ENCODE assay signal across 13 mouse cellular contexts in genomic region chr19:10976318-10976717, GRCm38 (mm10). TPM values are rescaled to one million over a fixed set of nuclear protein-coding genes. Genes with fewer than 3 reads are reported as not detected.
DNase-seq lines count a peak whose midpoint lies in the region; ATAC-seq and TF ChIP-seq lines count a peak whose summit lies in the region.
"Had no signal": no experiment of that assay in that cellular context is flagged by ENCODE, and none has a peak within 500 bp of the region (broad histone marks: within the 10 kb centered on the region; RNA-seq: fewer than 3 reads in every experiment).

No protein-coding gene starts in this region.

- intact Hi-C loops in heart, adult 2 months (cut with DNase I) = loop anchor here (5.0 kb wide), 2 partner anchors 264 to 309 kb away; no protein-coding TSS in a partner anchor

- TF ChIP-seq CTCF in heart, adult 2 months (IDR thresholded peaks at IDR 0.05) = peak; percentile 79
- TF ChIP-seq CTCF in thymus, adult 2 months (IDR thresholded peaks at IDR 0.05; ENCODE audit: borderline replicate concordance, control insufficient read depth, extremely low read depth, insufficient read depth, low read length, poor library complexity) = no peak
- TF ChIP-seq CTCF in brain, embryonic 14.5 days (IDR thresholded peaks at IDR 0.05; ENCODE audit: borderline replicate concordance, extremely low read depth, insufficient read depth, insufficient read length) = peak; percentile 33; the same call in 1 of the 2 replicates
- peak; percentile 74 for TF ChIP-seq CTCF in stomach, postnatal 0 days (IDR thresholded peaks at IDR 0.05; ENCODE audit: low read depth)

- H3K36me3 ChIP-seq in heart, adult 2 months (ENCODE audit: control insufficient read depth, insufficient read depth, low read length) = no peaks in the 10 kb centered on the region
- H3K36me3 ChIP-seq in heart, embryonic 12.5 days = no peaks in the 10 kb centered on the region
- no peaks in the 10 kb centered on the region for H3K36me3 ChIP-seq in thymus, adult 2 months (ENCODE audit: control insufficient read depth, insufficient read depth, low read length)
- H3K36me3 ChIP-seq in stomach, postnatal 0 days (ENCODE audit: control insufficient read depth, insufficient read depth, low read length) = no peaks in the 10 kb centered on the region
- no peaks in the 10 kb centered on the region for H3K36me3 ChIP-seq in forebrain, embryonic 14.5 days (ENCODE audit: control insufficient read depth, insufficient read depth, low read length)
- H3K36me3 ChIP-seq: midbrain, embryonic 12.5 days had no signal

- no peak overlapping the region for H3K27ac ChIP-seq in heart, adult 2 months
- no peak overlapping the region for H3K27ac ChIP-seq in heart, embryonic 12.5 days (ENCODE audit: poor library complexity, severe bottlenecking)
- H3K27ac ChIP-seq in thymus, adult 2 months (ENCODE audit: control insufficient read depth, insufficient read depth, low read length) = no peak overlapping the region
- H3K27ac ChIP-seq in stomach, postnatal 0 days (replicated peaks) = no peak overlapping the region
- H3K27ac ChIP-seq in forebrain, embryonic 14.5 days (ENCODE audit: low read depth, low read length) = no peak overlapping the region
- H3K27ac ChIP-seq: midbrain, embryonic 12.5 days had no signal

- H3K4me2 ChIP-seq in heart, embryonic 12.5 days = no peak overlapping the region
- H3K4me2 ChIP-seq in stomach, postnatal 0 days (replicated peaks; ENCODE audit: low read depth) = no peak overlapping the region
- H3K4me2 ChIP-seq in forebrain, embryonic 14.5 days (ENCODE audit: low read length) = no peak overlapping the region
- H3K4me2 ChIP-seq: midbrain, embryonic 12.5 days had no signal

- H3K4me3 ChIP-seq in heart, adult 2 months = no peak overlapping the region
- no peak overlapping the region for H3K4me3 ChIP-seq in heart, embryonic 12.5 days
- no peak overlapping the region for H3K4me3 ChIP-seq in thymus, adult 2 months (ENCODE audit: control insufficient read depth, insufficient read depth, low read length)
- no peak overlapping the region for H3K4me3 ChIP-seq in stomach, postnatal 0 days (ENCODE audit: low read depth, low read length)
- H3K4me3 ChIP-seq in forebrain, embryonic 14.5 days (ENCODE audit: low read depth, low read length) = no peak overlapping the region
- H3K4me3 ChIP-seq: midbrain, embryonic 12.5 days had no signal

- TF ChIP-seq EP300 in heart, adult 2 months (IDR thresholded peaks at IDR 0.05; ENCODE audit: insufficient read depth, low read depth, low read length) = no peak
- no peak for TF ChIP-seq EP300 in stomach, postnatal 0 days (optimal IDR thresholded peaks at IDR 0.05)

- DNase-seq in heart, adult 2 months = peak in 1 of 2 experiments; percentile 22
- peak; percentile 22 for DNase-seq in thymus, postnatal 14 days
- DNase-seq in thymus, adult 2 months = no peak
- peak; percentile 2 for DNase-seq in brain, embryonic 14.5 days (ENCODE audit: low read depth)
- DNase-seq in stomach, postnatal 0 days (ENCODE audit: low spot score) = peak; percentile 70
- no peak for DNase-seq in forebrain, embryonic 14.5 days (ENCODE audit: low spot score)
- no peak for DNase-seq in layer of hippocampus, adult 9-10 months (ENCODE audit: low spot score)
- DNase-seq: right cerebral cortex, postnatal 14 days had no signal

- no peak for TF ChIP-seq POLR2A in heart, adult 2 months (IDR thresholded peaks at IDR 0.05; ENCODE audit: insufficient read depth, low read depth, low read length)
- TF ChIP-seq POLR2A in thymus, adult 2 months (IDR thresholded peaks at IDR 0.05; ENCODE audit: control insufficient read depth, extremely low read depth, insufficient read depth, low read length, poor library complexity) = no peak
- TF ChIP-seq POLR2A in brain, embryonic 14.5 days (IDR thresholded peaks at IDR 0.05; ENCODE audit: borderline replicate concordance, extremely low read depth, insufficient read depth, insufficient read length, poor library complexity, severe bottlenecking) = no peak

- ATAC-seq in heart, embryonic 12.5 days (ENCODE audit: insufficient number of reproducible peaks, low FRiP score) = no peak
- ATAC-seq in stomach, postnatal 0 days (ENCODE audit: low FRiP score, low TSS enrichment) = peak; percentile 63
- no peak for ATAC-seq in forebrain, embryonic 14.5 days

- no peaks in the 10 kb centered on the region for H3K27me3 ChIP-seq in heart, adult 2 months (ENCODE audit: control insufficient read depth, insufficient read depth, low read length)
- H3K27me3 ChIP-seq in heart, embryonic 12.5 days (replicated peaks) = no peaks in the 10 kb centered on the region; the same call in 1 of the 2 replicates
- H3K27me3 ChIP-seq in thymus, adult 2 months (ENCODE audit: control insufficient read depth, insufficient read depth, low read length) = no peaks in the 10 kb centered on the region
- no peaks in the 10 kb centered on the region for H3K27me3 ChIP-seq in stomach, postnatal 0 days (ENCODE audit: control insufficient read depth, insufficient read depth, low read length)
- no peaks in the 10 kb centered on the region for H3K27me3 ChIP-seq in forebrain, embryonic 14.5 days (replicated peaks; ENCODE audit: control insufficient read depth, insufficient read depth, low read length)
- H3K27me3 ChIP-seq: midbrain, embryonic 12.5 days had no signal

- peaks cover 1% of the 10 kb centered on the region; the same call in 1 of the 2 replicates for H3K4me1 ChIP-seq in heart, adult 2 months (ENCODE audit: control insufficient read depth, insufficient read depth, low read length)
- H3K4me1 ChIP-seq in heart, embryonic 12.5 days (replicated peaks) = peaks cover 19% of the 10 kb centered on the region
- peaks cover 9% of the 10 kb centered on the region for H3K4me1 ChIP-seq in thymus, adult 2 months (replicated peaks; ENCODE audit: control insufficient read depth, insufficient read depth, low read length)
- H3K4me1 ChIP-seq in stomach, postnatal 0 days (replicated peaks; ENCODE audit: control insufficient read depth, insufficient read depth) = 0 out of 2 replicates have a peak, but pooled peaks cover 4% of the 10 kb centered on the region
- H3K4me1 ChIP-seq in forebrain, embryonic 14.5 days (ENCODE audit: control insufficient read depth, insufficient read depth, low read length) = no peaks in the 10 kb centered on the region

- no peaks in the 10 kb centered on the region for H3K79me2 ChIP-seq in heart, adult 2 months (replicated peaks; ENCODE audit: control insufficient read depth, insufficient read depth, low read length)

- no peak overlapping the region for H3K9ac ChIP-seq in heart, adult 2 months (ENCODE audit: low read depth, low read length)
- H3K9ac ChIP-seq in heart, embryonic 12.5 days = no peak overlapping the region
- H3K9ac ChIP-seq in stomach, postnatal 0 days (ENCODE audit: low read length) = no peak overlapping the region
- no peak overlapping the region for H3K9ac ChIP-seq in forebrain, embryonic 14.5 days (ENCODE audit: low read length)
- H3K9ac ChIP-seq: midbrain, embryonic 12.5 days had no signal

- H3K9me3 ChIP-seq in heart, embryonic 12.5 days (replicated peaks) = peaks cover 4% of the 10 kb centered on the region; the same call in 1 of the 2 replicates
- 0 out of 2 replicates have a peak, but pooled peaks cover 2% of the 10 kb centered on the region for H3K9me3 ChIP-seq in stomach, postnatal 0 days (ENCODE audit: control insufficient read depth, low read length)
- H3K9me3 ChIP-seq in forebrain, embryonic 14.5 days (replicated peaks; ENCODE audit: control insufficient read depth, low read length) = no peaks in the 10 kb centered on the region

- WGBS in heart, adult 2 months = 43% methylated on average over 4 of the region's 4 CpGs
- 46% methylated on average over 4 of the region's 4 CpGs for WGBS in heart, embryonic 12.5 days
- WGBS in thymus, adult 2 months = 58% methylated on average over 4 of the region's 4 CpGs
- 30% methylated on average over 4 of the region's 4 CpGs for WGBS in stomach, postnatal 0 days
- 58% methylated on average over 4 of the region's 4 CpGs for WGBS in forebrain, embryonic 14.5 days

RNA-seq across cellular contexts. Expression of gene Ms4a10, which starts 1.8 kb away (rescaled TPM):
- not detected for total RNA-seq in heart, adult 2 months (2021)
- polyA plus RNA-seq in heart, adult 2 months (2012; rRNA removed) = not detected in 2 replicates
- not detected in 2 replicates for polyA plus RNA-seq in heart, embryonic 12.5 days (2016; fragmentation: Nextera tagmentation; extraction: Ambion mirVana)
- polyA plus RNA-seq in thymus, adult 2 months (2012; rRNA removed) = 1.8 and 2.8 TPM in 2 replicates
- not detected in 2 replicates for polyA plus RNA-seq in brain, embryonic 14.5 days (2012; rRNA removed)
- polyA plus RNA-seq in stomach, postnatal 0 days (2015; fragmentation: Nextera tagmentation; extraction: Ambion mirVana) = 0.13 TPM in 1 of 2 replicates, not detected in the other
- polyA plus RNA-seq in forebrain, embryonic 14.5 days (2014; fragmentation: Nextera tagmentation; extraction: Ambion mirVana) = not detected in 2 replicates
- total RNA-seq: layer of hippocampus, postnatal 25 days had no signal
- polyA plus RNA-seq: midbrain, embryonic 12.5 days had no signal

RNA-seq across cellular contexts. Expression of gene Ms4a15, which starts 16.7 kb away (rescaled TPM):
- total RNA-seq in heart, adult 2 months (2021) = not detected
- polyA plus RNA-seq in heart, adult 2 months (2012; rRNA removed) = not detected in 2 replicates
- not detected in 2 replicates for polyA plus RNA-seq in heart, embryonic 12.5 days (2016; fragmentation: Nextera tagmentation; extraction: Ambion mirVana)
- not detected in 2 replicates for polyA plus RNA-seq in thymus, adult 2 months (2012; rRNA removed)
- polyA plus RNA-seq in brain, embryonic 14.5 days (2012; rRNA removed) = not detected in 2 replicates
- 0.10 TPM in 1 of 2 replicates, not detected in the other for polyA plus RNA-seq in stomach, postnatal 0 days (2015; fragmentation: Nextera tagmentation; extraction: Ambion mirVana)
- 0.25 TPM in 1 of 2 replicates, not detected in the other for polyA plus RNA-seq in forebrain, embryonic 14.5 days (2014; fragmentation: Nextera tagmentation; extraction: Ambion mirVana)
- total RNA-seq: adrenal gland, postnatal 36 days; layer of hippocampus, postnatal 25 days had no signal
- polyA plus RNA-seq: hindbrain, embryonic 11.5 days; midbrain, embryonic 12.5 days had no signal

RNA-seq across cellular contexts. Expression of gene Ccdc86, which starts 27.3 kb away (rescaled TPM):
- 1 to 10 TPM; 6.9 to 7.1 TPM for total RNA-seq in heart, adult 2 months (2021)
- polyA plus RNA-seq in heart, adult 2 months (2012; rRNA removed) = 3.0 and 3.1 TPM in 2 replicates
- polyA plus RNA-seq in heart, embryonic 12.5 days (2016; fragmentation: Nextera tagmentation; extraction: Ambion mirVana) = 20.1 and 21.6 TPM in 2 replicates
- polyA plus RNA-seq in thymus, adult 2 months (2012; rRNA removed) = 5.8 and 8.8 TPM in 2 replicates
- polyA plus RNA-seq in brain, embryonic 14.5 days (2012; rRNA removed) = 6.2 and 6.3 TPM in 2 replicates
- 13.9 and 15.4 TPM in 2 replicates for polyA plus RNA-seq in stomach, postnatal 0 days (2015; fragmentation: Nextera tagmentation; extraction: Ambion mirVana)
- polyA plus RNA-seq in forebrain, embryonic 14.5 days (2014; fragmentation: Nextera tagmentation; extraction: Ambion mirVana) = 12.1 and 15.0 TPM in 2 replicates

RNA-seq across cellular contexts. Expression of gene Ptgdr2, which starts 39.4 kb away (rescaled TPM):
- total RNA-seq in heart, adult 2 months (2021) = not detected
- 0.09 and 0.10 TPM in 2 replicates for polyA plus RNA-seq in heart, adult 2 months (2012; rRNA removed)
- polyA plus RNA-seq in heart, embryonic 12.5 days (2016; fragmentation: Nextera tagmentation; extraction: Ambion mirVana) = 0.09 TPM in 1 of 2 replicates, not detected in the other
- 0.73 and 1.0 TPM in 2 replicates for polyA plus RNA-seq in thymus, adult 2 months (2012; rRNA removed)
- polyA plus RNA-seq in brain, embryonic 14.5 days (2012; rRNA removed) = 0.30 and 0.44 TPM in 2 replicates
- 0.06 and 0.07 TPM in 2 replicates for polyA plus RNA-seq in stomach, postnatal 0 days (2015; fragmentation: Nextera tagmentation; extraction: Ambion mirVana)
- 0.16 and 0.18 TPM in 2 replicates for polyA plus RNA-seq in forebrain, embryonic 14.5 days (2014; fragmentation: Nextera tagmentation; extraction: Ambion mirVana)
- total RNA-seq: adrenal gland, postnatal 36 days had no signal
- polyA plus RNA-seq: hindbrain, embryonic 11.5 days had no signal

RNA-seq across cellular contexts. Expression of gene Ms4a18, which starts 41.5 kb away (rescaled TPM):
- total RNA-seq in heart, adult 2 months (2021) = not detected
- not detected in 2 replicates for polyA plus RNA-seq in heart, adult 2 months (2012; rRNA removed)
- not detected in 2 replicates for polyA plus RNA-seq in heart, embryonic 12.5 days (2016; fragmentation: Nextera tagmentation; extraction: Ambion mirVana)
- polyA plus RNA-seq in thymus, adult 2 months (2012; rRNA removed) = 0.28 and 0.38 TPM in 2 replicates
- not detected in 2 replicates for polyA plus RNA-seq in brain, embryonic 14.5 days (2012; rRNA removed)
- not detected in 2 replicates for polyA plus RNA-seq in stomach, postnatal 0 days (2015; fragmentation: Nextera tagmentation; extraction: Ambion mirVana)
- polyA plus RNA-seq in forebrain, embryonic 14.5 days (2014; fragmentation: Nextera tagmentation; extraction: Ambion mirVana) = not detected in 2 replicates
- total RNA-seq: adrenal gland, postnatal 36 days; layer of hippocampus, postnatal 25 days had no signal
- polyA plus RNA-seq: hindbrain, embryonic 11.5 days; midbrain, embryonic 12.5 days had no signal

Comparison
In these comparisons a context has a peak if more than half of its experiments do, and no peak if none do; other contexts are left out.
1. DNase-seq: peak in thymus, postnatal 14 days (single experiment), brain, embryonic 14.5 days (single experiment) and stomach, postnatal 0 days (single experiment); none in thymus, adult 2 months (single experiment), forebrain, embryonic 14.5 days (single experiment) and layer of hippocampus, adult 9-10 months (single experiment).